Mouse (Mus musculus) spleen, adult 2 months (tissue): Measurements from ENCODE around the gene Hnrnpa3. TPM values are rescaled to one million over a fixed set of nuclear protein-coding genes. Genes with fewer than 3 reads are reported as not detected.
"Not testable (repeated sequence)": the region's sequence is repeated elsewhere in the genome, so short reads cannot be mapped to it uniquely, and the experiment has no call there.

Experiments used
- DNase-seq, 2 experiments: peaks; one replicate each; pipeline versions ENCODE4 v3.0.0 to v3.0.0-alpha.2; 2012 to 2021; ENCODE audit warnings: low spot score in 2 of 2, low read depth in 1 of 2
- H3K27ac ChIP-seq: fragments of 200-500 bp; 2 replicates; pipeline ENCODE4 v1.5.1; 2012; ENCODE audit warnings: low read length, inconsistent platforms; ENCODE audit not compliant: insufficient read depth
- H3K27me3 ChIP-seq: fragments of 200-500 bp; 2 replicates; pipeline ENCODE4 v1.6.1; 2012; ENCODE audit warnings: mild to moderate bottlenecking, moderate library complexity, low read length, inconsistent platforms; ENCODE audit not compliant: control insufficient read depth, insufficient read depth
- H3K36me3 ChIP-seq: fragments of 200-500 bp; 2 replicates; pipeline ENCODE4 v1.6.1; 2012; ENCODE audit warnings: mild to moderate bottlenecking, low read length, inconsistent platforms; ENCODE audit not compliant: control insufficient read depth, insufficient read depth
- H3K4me1 ChIP-seq: fragments of 200-500 bp; 2 replicates; pipeline ENCODE4 v1.6.1; 2011; ENCODE audit warnings: inconsistent platforms; ENCODE audit not compliant: control insufficient read depth, insufficient read depth, insufficient read length
- H3K4me3 ChIP-seq: fragments of 200-500 bp; 2 replicates; pipeline ENCODE4 v1.5.1; 2011; ENCODE audit warnings: mild to moderate bottlenecking, inconsistent platforms; ENCODE audit not compliant: insufficient read depth, insufficient read length; ENCODE audit errors: extremely low read depth
- CTCF ChIP-seq: fragments of 200-500 bp; IDR thresholded peaks from 2 replicates; pipeline ENCODE4 v1.5.1; 2011; ENCODE audit warnings: mild to moderate bottlenecking, inconsistent platforms; ENCODE audit not compliant: insufficient read depth, insufficient read length, insufficient replicate concordance; ENCODE audit errors: extremely low read depth
- POLR2A ChIP-seq: fragments of 200-500 bp; IDR thresholded peaks from 2 replicates; pipeline ENCODE4 v1.6.1; 2011; ENCODE audit warnings: low read depth, low read length, inconsistent platforms
- WGBS: fragments of 180-500 bp; shearing (Covaris S2); methylation state at CpG from one replicate; pipeline ENCODE4 v1.1.7; 2018; 5-methylcytosine and 5-hydroxymethylcytosine counted together
- polyA plus RNA-seq: library from polyadenylated mRNA; depleted of rRNA; stranded (reverse); fragments of >200 nt; gene quantifications from 2 replicates; pipeline ENCODE4 v1.2.3, GENCODE M21; 2012

The Hnrnpa3 gene
- polyA plus RNA-seq, 1 experiment: 15.7 TPM

DNA sequence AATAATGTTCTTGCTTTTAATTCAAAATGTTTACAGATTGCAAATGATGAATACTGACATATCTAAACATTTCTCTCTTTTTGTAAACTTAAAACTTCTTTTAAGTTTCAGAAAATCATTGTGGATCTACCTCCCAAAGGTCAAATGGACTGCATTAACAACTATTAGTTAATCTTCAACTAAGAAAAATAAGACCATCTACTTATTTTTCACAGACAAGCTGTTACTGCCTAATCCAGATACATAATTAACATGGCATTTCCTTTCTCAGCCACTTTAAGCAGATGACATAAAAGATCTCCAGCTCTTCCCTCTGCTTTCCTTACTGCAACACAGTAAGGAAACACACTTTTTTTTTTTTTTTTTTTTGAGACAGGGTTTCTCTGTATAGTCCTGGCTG is 21.7 kb upstream of the Hnrnpa3 start:
- no peaks in the 10 kb centered on the region for H3K27me3 ChIP-seq
- TF ChIP-seq POLR2A (no peak), CTCF (no peak)
- peaks cover 3% of the 10 kb centered on the region; the same call in 1 of the 2 replicates for H3K4me1 ChIP-seq
- no peak for DNase-seq
- H3K27ac ChIP-seq: no peak overlapping the region
- H3K36me3 ChIP-seq: no peaks in the 10 kb centered on the region
- no peak overlapping the region for H3K4me3 ChIP-seq

DNA sequence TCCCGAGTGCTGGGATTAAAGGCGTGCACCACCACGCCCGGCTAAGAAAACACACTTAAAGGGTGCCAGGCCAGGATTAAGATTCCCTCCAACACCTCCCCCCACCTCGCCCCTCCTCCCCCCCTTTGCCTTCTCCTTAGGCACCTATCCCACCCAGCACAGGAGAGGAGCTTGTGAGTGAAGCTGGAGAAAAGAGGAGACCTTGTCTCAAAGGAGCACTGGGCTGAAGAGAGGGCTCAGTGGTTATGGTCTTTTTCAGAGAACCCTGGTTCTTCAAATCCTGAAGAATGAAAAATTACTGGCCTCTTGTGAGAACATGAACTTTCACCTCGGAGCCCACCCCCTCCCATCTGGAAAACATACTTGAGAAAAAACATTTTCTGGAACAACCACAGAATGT is 21.2 kb upstream of the Hnrnpa3 start:
- not testable (repeated sequence) for DNase-seq, H3K27ac ChIP-seq, H3K4me1 ChIP-seq

DNA sequence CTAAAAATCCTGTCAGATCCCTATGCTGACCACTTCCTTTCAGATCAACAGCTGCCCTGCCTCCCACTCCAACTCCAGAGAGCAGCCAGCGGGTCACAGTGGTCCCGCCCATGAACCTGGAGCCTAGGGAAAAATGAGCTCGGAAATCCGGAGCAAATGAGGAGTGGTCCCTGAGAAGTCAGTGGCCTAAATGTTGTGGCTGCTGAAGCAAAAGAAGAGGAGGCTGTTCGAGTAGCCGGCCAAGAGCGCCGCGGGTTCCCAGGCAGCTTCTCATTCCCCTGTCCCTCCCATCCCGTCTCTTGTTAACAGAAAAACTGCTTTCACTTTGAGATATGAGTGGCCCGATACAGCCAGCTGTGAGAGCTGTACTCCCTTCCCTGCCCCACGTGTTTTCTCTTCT is 19.5 kb upstream of the Hnrnpa3 start:
- peak overlapping the region; percentile 46; the same call in 1 of the 2 replicates for H3K27ac ChIP-seq
- not testable (repeated sequence) for H3K4me1 ChIP-seq, H3K27me3 ChIP-seq, DNase-seq, H3K36me3 ChIP-seq
- 16% methylated on average over 11 of the region's 12 CpGs for WGBS
- peak overlapping the region; percentile 45 for H3K4me3 ChIP-seq

More for the DNA sequence above, 21.2 kb upstream of the Hnrnpa3 start:
- H3K4me3 ChIP-seq, H3K36me3 ChIP-seq, H3K27me3 ChIP-seq: not testable (repeated sequence)
- 70% methylated on average over 6 of the region's 6 CpGs for WGBS

DNA sequence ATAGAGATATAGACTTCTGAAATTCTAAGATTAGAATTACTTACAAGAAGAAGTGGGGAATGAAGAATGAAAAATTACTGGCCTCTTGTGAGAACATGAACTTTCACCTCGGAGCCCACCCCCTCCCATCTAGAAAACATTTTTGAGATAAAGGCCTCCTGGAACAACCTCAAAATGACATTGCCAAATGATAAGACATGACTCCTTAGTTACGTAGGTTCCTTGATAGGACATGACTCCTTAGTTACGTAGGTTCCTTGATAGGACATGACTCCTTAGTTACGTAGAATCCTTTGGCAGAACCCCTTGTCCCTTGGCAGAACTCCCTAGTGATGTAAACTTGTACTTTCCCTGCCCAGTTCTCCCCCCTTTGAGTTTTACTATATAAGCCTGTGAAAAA is 16.7 kb upstream of the Hnrnpa3 start:
- not testable (repeated sequence) for DNase-seq, H3K4me1 ChIP-seq, H3K36me3 ChIP-seq, H3K4me3 ChIP-seq, H3K27ac ChIP-seq, H3K27me3 ChIP-seq
- WGBS: 80% methylated on average over 4 of the region's 4 CpGs

DNA sequence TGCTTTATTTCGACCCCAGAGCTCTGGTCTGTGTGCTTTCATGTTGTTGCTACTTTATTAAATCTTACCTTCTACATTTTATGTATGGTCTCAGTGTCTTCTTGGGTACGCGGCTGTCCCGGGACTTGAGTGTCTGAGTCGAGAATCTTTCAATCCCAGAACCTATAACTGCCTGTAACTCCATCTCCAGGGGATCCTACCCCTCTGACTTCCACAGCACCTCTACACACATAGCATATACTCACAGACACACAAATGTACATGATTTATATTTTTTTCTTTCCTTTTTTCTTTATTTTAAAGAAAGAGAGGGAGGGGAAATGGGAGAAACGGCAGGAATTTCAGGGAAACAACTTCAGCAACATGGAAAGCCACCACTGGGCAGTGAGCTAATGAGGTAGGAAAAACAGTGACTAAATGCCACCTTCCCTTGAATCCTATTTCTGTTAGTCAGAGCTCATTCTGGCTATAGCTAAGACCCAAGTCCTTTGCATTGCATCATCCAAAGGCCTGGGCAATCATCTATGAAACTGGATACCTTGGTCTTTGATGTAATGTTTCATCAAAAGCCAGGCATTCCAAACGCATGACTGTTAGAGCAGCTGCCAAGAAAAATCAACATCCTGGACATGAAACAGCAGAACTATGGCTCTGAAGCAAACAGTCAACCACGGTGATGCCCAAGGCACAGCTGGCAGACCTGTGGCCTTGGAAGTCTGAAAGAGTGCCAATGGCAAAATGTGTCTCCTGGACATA is 16.1 kb upstream of the Hnrnpa3 start:
- H3K4me3 ChIP-seq: no peak overlapping the region
- TF ChIP-seq POLR2A (no peak), CTCF (no peak)
- H3K27ac ChIP-seq: no peak overlapping the region
- DNase-seq: no peak
- 88% methylated on average over 8 of the region's 8 CpGs for WGBS
- H3K27me3 ChIP-seq: no peaks in the 10 kb centered on the region
- H3K36me3 ChIP-seq: no peaks in the 10 kb centered on the region
- no peaks in the 10 kb centered on the region for H3K4me1 ChIP-seq

DNA sequence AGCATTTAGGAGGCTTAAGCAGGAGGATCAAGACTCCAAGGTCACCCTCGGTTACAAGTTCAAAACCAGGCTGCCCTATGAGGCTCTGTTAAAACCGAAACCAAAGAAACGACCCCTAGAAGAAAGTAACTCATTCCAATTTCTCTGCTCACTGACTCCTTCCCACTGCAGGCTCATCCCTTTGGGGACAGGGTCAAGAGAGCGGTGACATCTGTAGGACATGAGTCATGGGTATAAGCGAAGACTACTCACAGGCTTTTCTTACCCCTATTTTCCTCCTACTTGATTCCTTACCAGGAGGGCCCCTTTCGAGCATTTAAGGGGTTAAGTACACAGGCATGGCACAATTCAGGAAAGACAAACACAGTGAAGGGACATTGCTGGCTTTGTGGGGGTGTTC is 15.1 kb upstream of the Hnrnpa3 start:
- Histone ChIP-seq H3K4me1 (no peaks in the 10 kb centered on the region), H3K4me3 (no peak overlapping the region), H3K36me3 (no peaks in the 10 kb centered on the region), H3K27ac (no peak overlapping the region), H3K27me3 (no peaks in the 10 kb centered on the region)
- no peak for DNase-seq
- no peak for TF ChIP-seq CTCF
- no peak for TF ChIP-seq POLR2A
- 84% methylated on average over 6 of the region's 6 CpGs for WGBS

DNA sequence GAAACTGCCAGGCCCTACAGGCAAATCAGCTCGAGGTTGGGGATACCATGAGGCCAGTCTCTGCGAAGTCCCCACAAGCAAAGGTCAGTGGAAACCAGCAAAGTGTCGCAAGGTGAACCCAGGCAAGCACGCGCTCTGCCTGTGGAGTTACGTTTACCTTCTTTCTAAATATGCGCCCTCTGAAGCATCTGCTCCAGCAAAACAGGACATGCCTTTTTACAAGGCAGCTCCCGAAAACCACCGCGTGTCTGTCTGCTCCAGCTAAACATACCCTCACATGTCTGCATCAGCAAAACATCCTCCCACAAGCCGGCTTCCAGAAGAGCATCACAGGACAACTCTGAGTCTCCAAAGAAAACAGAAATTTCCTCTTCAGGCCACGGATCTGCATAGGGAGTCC is 13.8 kb upstream of the Hnrnpa3 start:
- 94% methylated on average over 12 of the region's 12 CpGs for WGBS
- Histone ChIP-seq H3K4me3 (no peak overlapping the region), H3K27ac (no peak overlapping the region), H3K36me3 (no peaks in the 10 kb centered on the region), H3K27me3 (no peaks in the 10 kb centered on the region), H3K4me1 (no peaks in the 10 kb centered on the region)
- TF ChIP-seq CTCF (no peak), POLR2A (no peak)
- no peak for DNase-seq

DNA sequence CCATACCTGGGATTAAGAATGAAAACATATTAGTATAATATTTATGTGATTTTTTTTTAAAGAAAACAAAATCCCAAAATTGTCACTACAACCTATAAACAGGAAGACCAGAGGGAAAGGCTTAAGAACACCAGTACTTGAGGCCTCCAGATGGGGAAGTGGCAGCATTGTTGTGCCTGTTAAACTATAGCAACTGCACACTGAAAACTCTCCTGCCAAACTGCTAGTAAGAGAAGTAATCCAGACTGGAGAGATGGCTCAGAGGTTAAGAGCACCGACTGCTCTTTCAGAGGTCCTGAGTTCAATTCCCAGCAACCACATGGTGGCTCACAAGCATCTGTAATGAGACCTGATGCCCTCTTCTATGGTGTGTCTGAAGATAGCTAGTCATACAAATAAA is 8.6 kb upstream of the Hnrnpa3 start:
- Histone ChIP-seq H3K4me3 (no peak overlapping the region), H3K4me1 (no peaks in the 10 kb centered on the region), H3K27me3 (no peaks in the 10 kb centered on the region), H3K36me3 (no peaks in the 10 kb centered on the region), H3K27ac (no peak overlapping the region)
- TF ChIP-seq POLR2A: no peak
- TF ChIP-seq CTCF: no peak
- no peak for DNase-seq
- WGBS: 77% methylated on average over 1 of the region's 1 CpGs
